Mouse (Mus musculus) heart, postnatal 0 days (tissue): ENCODE data around the gene 1810055G02Rik.

ENCODE experiments used
- CTCF ChIP-seq: IDR thresholded peaks from 2 replicates; pipeline ENCODE4 v1.5.1; 2016; ENCODE audit warnings: antibody characterized with exemption, control low read depth, low read depth
- EP300 ChIP-seq: IDR thresholded peaks from 2 replicates; pipeline ENCODE4 v1.6.1; 2016; ENCODE audit warnings: antibody characterized with exemption, low read depth

- TF ChIP-seq CTCF (no peak), EP300 (no peak)
Observed at GRCm38 (mm10) chr19:3710436-3710835, 2.3 kb downstream of the 1810055G02Rik start.
